Mouse (Mus musculus) small intestine, adult 2 months (tissue): ENCODE results near the gene Foxk2. TPM values are rescaled to one million over a fixed set of nuclear protein-coding genes. Genes with fewer than 3 reads are reported as not detected.

Experiments used
- H3K27ac ChIP-seq: fragments of 200-500 bp; 2 replicates; pipeline ENCODE4 v1.5.1; 2012; ENCODE audit warnings: low read depth, low read length, control low read depth, inconsistent platforms; ENCODE audit not compliant: insufficient read depth
- H3K27me3 ChIP-seq: fragments of 200-500 bp; 2 replicates; pipeline ENCODE4 v1.6.1; 2012; ENCODE audit warnings: mild to moderate bottlenecking, moderate library complexity, low read length, inconsistent platforms; ENCODE audit not compliant: control insufficient read depth, insufficient read depth
- H3K36me3 ChIP-seq: fragments of 200-500 bp; 2 replicates; pipeline ENCODE4 v1.6.1; 2012; ENCODE audit warnings: mild to moderate bottlenecking, low read length, control low read depth, inconsistent platforms; ENCODE audit not compliant: control insufficient read depth, insufficient read depth
- H3K4me1 ChIP-seq: fragments of 200-500 bp; 2 replicates; pipeline ENCODE4 v1.6.1; 2012; ENCODE audit warnings: low read length, inconsistent platforms, mixed read lengths; ENCODE audit not compliant: control insufficient read depth, insufficient read depth, insufficient read length
- H3K4me3 ChIP-seq: fragments of 200-500 bp; 2 replicates; pipeline ENCODE4 v1.5.1; 2012; ENCODE audit warnings: low read depth, mild to moderate bottlenecking, control low read depth, inconsistent platforms, low read length, moderate library complexity
- CTCF ChIP-seq: fragments of 200-500 bp; IDR thresholded peaks from 2 replicates; pipeline ENCODE4 v1.5.1; 2012; ENCODE audit warnings: low read depth, mild to moderate bottlenecking, control low read depth, inconsistent platforms, low read length, moderate library complexity, mixed read lengths; ENCODE audit not compliant: insufficient replicate concordance, insufficient read length; ENCODE audit errors: extremely low read depth
- POLR2A ChIP-seq: fragments of 200-500 bp; IDR thresholded peaks from 2 replicates; pipeline ENCODE4 v1.6.1; 2012; ENCODE audit warnings: low read depth, mild to moderate bottlenecking, control low read depth, inconsistent platforms, low read length, moderate library complexity
- WGBS: fragments of 180-500 bp; shearing (Covaris S2); methylation state at CpG from one replicate; pipeline ENCODE4 v1.1.7; 2018; 5-methylcytosine and 5-hydroxymethylcytosine counted together
- polyA plus RNA-seq: library from polyadenylated mRNA; depleted of rRNA; stranded (reverse); fragments of >200 nt; gene quantifications from 2 replicates; pipeline ENCODE4 v1.2.3, GENCODE M21; 2012

The Foxk2 gene
- polyA plus RNA-seq, 1 experiment = 23.6 TPM

DNA sequence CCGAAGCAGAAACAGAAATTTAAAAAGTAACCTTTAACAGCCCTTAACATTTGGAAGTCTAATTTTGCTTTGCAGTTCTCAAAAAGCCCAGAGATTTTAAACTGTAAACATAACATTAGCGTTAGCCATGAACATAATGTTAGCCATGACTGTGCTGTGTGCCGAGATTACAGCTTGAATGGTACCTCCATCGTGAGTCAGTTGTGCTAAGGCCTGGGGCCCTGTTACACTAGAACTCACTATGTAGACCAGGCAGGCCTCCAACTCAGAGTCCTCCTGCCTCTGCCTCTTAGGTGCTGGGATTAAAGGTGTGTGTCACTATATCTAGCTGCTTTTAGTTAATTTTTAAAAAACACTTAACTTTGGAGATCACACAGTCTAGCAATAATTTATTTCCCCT is 28.6 kb upstream of the Foxk2 start:
- Histone ChIP-seq H3K4me1 (peaks cover 10% of the 10 kb centered on the region; the same call in 1 of the 2 replicates), H3K4me3 (no peak overlapping the region), H3K36me3 (peaks cover 7% of the 10 kb centered on the region; the same call in 1 of the 2 replicates), H3K27ac (no peak overlapping the region), H3K27me3 (no peaks in the 10 kb centered on the region)
- no peak for TF ChIP-seq CTCF
- TF ChIP-seq POLR2A = no peak
- 76% methylated on average over 4 of the region's 4 CpGs for WGBS

GRCm38 (mm10) chr11:121231628-121232291 is 28.0 kb upstream of the Foxk2 start:
- H3K27ac ChIP-seq = no peak overlapping the region

DNA sequence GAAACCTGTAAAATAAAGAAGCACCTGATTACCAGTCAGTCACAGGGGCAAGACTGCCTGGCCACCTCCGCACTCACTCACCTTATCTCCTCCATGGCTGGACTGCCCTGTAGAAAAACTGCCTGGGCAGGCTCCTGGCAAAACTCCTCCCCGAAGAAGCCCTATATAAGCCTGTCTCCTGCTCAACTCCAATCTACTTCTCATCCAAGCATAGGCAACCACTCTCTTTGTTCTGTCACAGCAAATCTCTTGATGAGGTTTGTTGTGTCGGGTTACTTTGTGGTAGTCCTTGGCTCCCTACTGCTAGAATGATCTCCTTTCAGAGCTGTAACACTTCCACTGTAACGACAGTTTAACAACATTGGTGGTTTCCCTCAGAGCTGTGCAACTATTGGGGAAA is 27.1 kb upstream of the Foxk2 start:
- Histone ChIP-seq H3K4me1 (peaks cover 10% of the 10 kb centered on the region; the same call in 1 of the 2 replicates), H3K27me3 (no peaks in the 10 kb centered on the region), H3K27ac (no peak overlapping the region), H3K4me3 (no peak overlapping the region), H3K36me3 (no peaks in the 10 kb centered on the region)
- WGBS = 64% methylated on average over 4 of the region's 4 CpGs
- TF ChIP-seq POLR2A (no peak), CTCF (no peak)

More at GRCm38 (mm10) chr11:121231628-121232291, 28.0 kb upstream of the Foxk2 start:
- no peak for TF ChIP-seq POLR2A
- TF ChIP-seq CTCF = no peak
- WGBS = 59% methylated on average over 4 of the region's 4 CpGs
- Histone ChIP-seq H3K4me3 (no peak overlapping the region), H3K36me3 (0 out of 2 replicates have a peak, but pooled peaks cover 2% of the 10 kb centered on the region), H3K27me3 (no peaks in the 10 kb centered on the region), H3K4me1 (peaks cover 10% of the 10 kb centered on the region; the same call in 1 of the 2 replicates)

DNA sequence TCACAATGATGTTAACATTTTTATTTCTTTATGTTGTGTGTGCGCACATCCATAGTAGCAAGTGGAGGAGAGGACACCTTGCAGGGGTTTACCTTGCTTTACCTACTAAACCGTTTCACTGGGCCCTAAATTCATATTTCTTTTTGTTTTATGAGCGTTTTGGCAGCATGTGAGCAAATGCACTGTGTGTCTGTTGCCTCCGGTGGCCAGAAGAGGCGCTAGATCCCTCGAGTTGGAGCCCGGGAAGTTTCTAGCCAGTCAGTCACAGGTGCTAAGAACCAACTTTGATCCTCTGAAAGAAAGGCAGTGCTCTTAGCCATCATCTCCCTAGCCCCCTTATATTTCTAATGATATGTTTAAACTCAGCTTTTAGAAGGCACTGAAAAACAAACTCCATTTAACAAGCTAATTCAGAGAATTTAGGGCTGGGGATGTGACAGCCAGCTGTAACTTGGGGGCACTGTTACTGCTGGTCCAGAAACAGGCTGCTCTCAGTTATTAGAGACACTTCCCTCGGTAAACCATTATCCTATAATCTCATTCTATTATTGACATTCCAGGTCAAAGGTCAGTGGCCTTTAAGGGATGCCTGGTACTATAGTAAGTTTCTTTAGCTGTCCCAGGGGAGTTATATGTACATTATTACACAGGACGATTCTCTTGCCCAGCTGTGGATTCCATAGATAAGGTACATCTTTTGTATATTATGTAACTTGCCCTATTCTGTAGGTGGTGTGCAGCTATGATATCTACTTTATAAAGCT is 24.1 kb upstream of the Foxk2 start:
- H3K36me3 ChIP-seq = peaks cover 8% of the 10 kb centered on the region; the same call in 1 of the 2 replicates
- peaks cover 2% of the 10 kb centered on the region; the same call in 1 of the 2 replicates for H3K4me1 ChIP-seq
- TF ChIP-seq POLR2A = no peak
- TF ChIP-seq CTCF = peak; percentile 60; the same call in 1 of the 2 replicates
- H3K27me3 ChIP-seq = no peaks in the 10 kb centered on the region
- WGBS = 18% methylated on average over 9 of the region's 9 CpGs
- H3K4me3 ChIP-seq = no peak overlapping the region
- H3K27ac ChIP-seq = peak overlapping the region; percentile 99; the same call in 1 of the 2 replicates

- Histone ChIP-seq H3K27me3 (no peaks in the 10 kb centered on the region), H3K4me3 (peak within 1 kb of the TSS; percentile 89), H3K36me3 (peaks cover 10% of the 10 kb centered on the region; the same call in 1 of the 2 replicates), H3K4me1 (peaks cover 2% of the 10 kb centered on the region; the same call in 1 of the 2 replicates), H3K27ac (peak within 1 kb of the TSS; percentile 99)
- TF ChIP-seq POLR2A (peak; percentile 91), CTCF (0 out of 2 replicates have a peak, but pooled peaks have one; percentile 49)
- WGBS = under 1% methylated on average over 50 of the region's 50 CpGs
These were observed 23.0 kb upstream of the Foxk2 start, which contains the start of gene Narf for GRCm38 (mm10) chr11:121236564-121237344. Gene Narf (plus strand): TSS chr11:121237253.

DNA sequence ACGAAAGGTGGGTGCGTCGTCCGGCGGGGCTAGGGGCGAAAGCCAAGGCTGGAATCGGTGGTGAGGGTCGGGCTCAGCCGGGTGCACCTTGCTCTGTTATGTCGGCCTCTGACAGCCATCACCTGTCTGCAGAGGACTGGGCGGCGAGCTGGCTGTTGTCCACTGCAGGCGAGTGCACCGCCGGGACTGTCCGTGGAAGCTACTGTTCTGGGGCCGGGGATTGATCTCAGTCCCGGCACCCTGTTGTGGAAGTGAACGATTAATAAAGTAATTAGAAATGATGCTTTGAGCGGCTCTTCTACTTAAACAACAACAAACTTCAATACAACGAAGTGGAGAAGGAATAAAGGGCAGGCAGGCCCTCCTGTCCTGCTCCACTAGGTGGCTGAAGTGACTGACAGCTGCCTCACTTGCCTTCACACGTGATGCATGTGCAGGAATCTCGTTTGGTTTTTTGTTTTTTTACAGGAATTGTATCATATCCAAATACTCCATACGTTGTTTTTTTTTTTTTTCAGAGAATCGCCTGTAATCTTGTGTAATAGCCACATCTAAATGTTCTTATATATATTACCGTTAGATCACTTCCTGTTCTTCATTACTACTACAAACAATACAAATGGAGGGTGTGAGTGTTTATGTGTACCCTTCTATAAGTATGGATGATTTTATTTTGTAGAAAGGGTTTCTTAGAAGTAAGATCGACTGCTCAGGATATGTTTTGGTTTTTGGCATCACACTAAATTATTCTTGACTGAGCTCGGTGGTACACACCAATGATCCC is 22.3 kb upstream of the Foxk2 start:
- no peaks in the 10 kb centered on the region for H3K27me3 ChIP-seq
- H3K36me3 ChIP-seq = peaks cover 16% of the 10 kb centered on the region
- peaks cover 2% of the 10 kb centered on the region; the same call in 1 of the 2 replicates for H3K4me1 ChIP-seq
- H3K27ac ChIP-seq = peak overlapping the region; percentile 92
- H3K4me3 ChIP-seq = peak overlapping the region; percentile 89
- WGBS = 2% methylated on average over 28 of the region's 28 CpGs
- peak; percentile 50; the same call in 1 of the 2 replicates for TF ChIP-seq CTCF
- TF ChIP-seq POLR2A = no peak
